Mouse (Mus musculus): ENCODE data around the gene Etv6. TPM values are rescaled to one million over a fixed set of nuclear protein-coding genes. Genes with fewer than 3 reads are reported as not detected.

Etv6 gene
- polyA plus RNA-seq, 1 experiment from 2014 or later: 10.4 TPM

DNA sequence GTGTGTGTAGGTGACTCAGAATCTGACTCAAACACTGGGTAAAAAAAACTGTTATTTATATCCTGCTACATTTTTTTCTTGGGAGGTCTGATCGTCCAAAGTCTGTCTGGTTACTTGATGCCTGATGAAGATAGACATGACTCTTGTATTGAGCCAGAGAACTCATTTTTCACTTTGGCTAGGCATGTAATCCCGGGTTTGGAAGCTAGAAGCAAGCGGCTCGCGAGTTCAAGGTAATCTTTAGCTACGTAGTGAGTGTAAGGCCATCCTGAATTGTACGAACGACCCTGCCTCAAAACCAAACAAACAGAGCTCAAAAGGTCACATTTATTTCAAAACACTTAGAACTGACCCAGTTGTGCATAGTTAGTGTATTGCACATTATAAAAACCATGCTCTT, 128.9 kb downstream of the Etv6 start:
- WGBS: 53% methylated on average over 8 of the region's 8 CpGs

DNA sequence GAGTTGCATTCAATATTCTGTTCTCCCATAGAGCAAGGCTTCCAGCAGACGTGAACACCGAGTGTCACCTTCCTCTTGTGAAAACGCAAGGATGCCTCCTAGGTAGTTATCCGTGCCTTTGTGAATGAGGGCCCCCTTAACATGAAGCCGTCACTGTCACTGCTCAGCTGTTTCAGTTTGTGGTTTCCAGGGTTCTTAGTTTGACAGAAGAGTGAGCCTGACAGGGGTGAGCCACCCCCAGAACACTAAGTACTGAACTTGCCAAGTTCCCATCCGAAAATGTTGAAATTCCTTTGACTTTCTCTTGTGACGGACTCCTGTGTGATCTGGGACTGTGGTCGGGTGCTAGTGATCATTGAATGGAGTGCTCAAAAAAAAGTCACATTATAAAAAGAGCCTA, 129.5 kb downstream of the Etv6 start:
- H3K4me2 ChIP-seq (ENCODE audit: low read depth, low read length): no peak overlapping the region
- 78% methylated on average over 8 of the region's 8 CpGs for WGBS
- no peak for ATAC-seq (ENCODE audit: insufficient read depth, low FRiP score)
- no peak overlapping the region for H3K27ac ChIP-seq (ENCODE audit: low read length)
- H3K27me3 ChIP-seq (ENCODE audit: control insufficient read depth, insufficient read depth, low read length): no peaks in the 10 kb centered on the region
- H3K9ac ChIP-seq (ENCODE audit: low read length): no peak overlapping the region
- no peaks in the 10 kb centered on the region for H3K9me3 ChIP-seq (replicated peaks; ENCODE audit: control insufficient read depth, low read length)
- peaks cover 11% of the 10 kb centered on the region for H3K4me1 ChIP-seq (ENCODE audit: control insufficient read depth, insufficient read depth, low read length)
- no peaks in the 10 kb centered on the region for H3K36me3 ChIP-seq (ENCODE audit: control insufficient read depth, insufficient read depth, low read length)
- H3K4me3 ChIP-seq (replicated peaks; ENCODE audit: low read length): no peak overlapping the region

More for the DNA sequence above, 128.9 kb downstream of the Etv6 start:
- no peak overlapping the region for H3K27ac ChIP-seq (ENCODE audit: low read length)
- no peak overlapping the region for H3K4me2 ChIP-seq (ENCODE audit: low read depth, low read length)
- H3K9me3 ChIP-seq (replicated peaks; ENCODE audit: control insufficient read depth, low read length): no peaks in the 10 kb centered on the region
- H3K9ac ChIP-seq (ENCODE audit: low read length): no peak overlapping the region
- H3K27me3 ChIP-seq (ENCODE audit: control insufficient read depth, insufficient read depth, low read length): no peaks in the 10 kb centered on the region
- H3K4me1 ChIP-seq (ENCODE audit: control insufficient read depth, insufficient read depth, low read length): peaks cover 11% of the 10 kb centered on the region
- no peaks in the 10 kb centered on the region for H3K36me3 ChIP-seq (ENCODE audit: control insufficient read depth, insufficient read depth, low read length)
- H3K4me3 ChIP-seq (replicated peaks; ENCODE audit: low read length): no peak overlapping the region
- no peak for ATAC-seq (ENCODE audit: insufficient read depth, low FRiP score)

DNA sequence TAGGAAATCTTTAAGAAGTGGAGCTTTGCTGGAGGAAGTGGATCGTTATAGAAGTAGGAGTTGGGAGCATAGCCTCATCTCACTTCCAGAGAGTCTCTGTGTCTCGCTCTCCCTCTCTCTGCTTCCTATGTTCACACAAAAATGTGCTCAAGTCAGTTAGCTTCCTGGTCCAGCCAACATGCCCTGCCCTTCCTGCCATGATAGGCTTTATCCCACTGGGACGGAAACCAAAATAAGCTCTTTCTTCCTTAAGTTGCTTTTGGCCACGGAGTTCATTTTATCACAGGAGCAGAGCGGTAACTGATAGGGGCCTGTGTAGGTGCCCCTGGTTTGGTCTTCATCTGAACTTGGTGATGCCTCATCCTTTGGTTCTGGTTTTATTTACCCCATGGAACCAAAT, 132.5 kb downstream of the Etv6 start:
- Histone ChIP-seq H3K9me3 (replicated peaks; ENCODE audit: control insufficient read depth, low read length) (no peaks in the 10 kb centered on the region), H3K4me1 (ENCODE audit: control insufficient read depth, insufficient read depth, low read length) (peaks cover 11% of the 10 kb centered on the region), H3K4me3 (replicated peaks; ENCODE audit: low read length) (no peak overlapping the region), H3K27ac (ENCODE audit: low read length) (no peak overlapping the region), H3K27me3 (ENCODE audit: control insufficient read depth, insufficient read depth, low read length) (no peaks in the 10 kb centered on the region), H3K36me3 (ENCODE audit: control insufficient read depth, insufficient read depth, low read length) (no peaks in the 10 kb centered on the region), H3K9ac (ENCODE audit: low read length) (no peak overlapping the region), H3K4me2 (ENCODE audit: low read depth, low read length) (no peak overlapping the region)
- ATAC-seq (ENCODE audit: insufficient read depth, low FRiP score): no peak
- WGBS: 72% methylated on average over 5 of the region's 5 CpGs

- Histone ChIP-seq H3K4me3 (replicated peaks; ENCODE audit: low read length) (no peak overlapping the region), H3K4me1 (ENCODE audit: control insufficient read depth, insufficient read depth, low read length) (peaks cover 11% of the 10 kb centered on the region), H3K4me2 (ENCODE audit: low read depth, low read length) (no peak overlapping the region), H3K9me3 (replicated peaks; ENCODE audit: control insufficient read depth, low read length) (no peaks in the 10 kb centered on the region), H3K9ac (ENCODE audit: low read length) (no peak overlapping the region), H3K27me3 (ENCODE audit: control insufficient read depth, insufficient read depth, low read length) (no peaks in the 10 kb centered on the region), H3K27ac (ENCODE audit: low read length) (no peak overlapping the region), H3K36me3 (ENCODE audit: control insufficient read depth, insufficient read depth, low read length) (no peaks in the 10 kb centered on the region)
- ATAC-seq (ENCODE audit: insufficient read depth, low FRiP score): no peak
- 76% methylated on average over 11 of the region's 11 CpGs for WGBS
These were observed 133.3 kb downstream of the Etv6 start for GRCm38 (mm10) chr6:134168799-134169198.

GRCm38 (mm10) chr6:134171235-134171634, 135.7 kb downstream of the Etv6 start:
- no peaks in the 10 kb centered on the region for H3K27me3 ChIP-seq (ENCODE audit: control insufficient read depth, insufficient read depth, low read length)
- H3K36me3 ChIP-seq (ENCODE audit: control insufficient read depth, insufficient read depth, low read length): no peaks in the 10 kb centered on the region
- no peak for ATAC-seq (ENCODE audit: insufficient read depth, low FRiP score)
- no peak overlapping the region for H3K4me3 ChIP-seq (replicated peaks; ENCODE audit: low read length)
- no peak overlapping the region for H3K4me2 ChIP-seq (ENCODE audit: low read depth, low read length)
- WGBS: 38% methylated on average over 1 of the region's 1 CpGs
- H3K9me3 ChIP-seq (replicated peaks; ENCODE audit: control insufficient read depth, low read length): no peaks in the 10 kb centered on the region
- H3K9ac ChIP-seq (ENCODE audit: low read length): no peak overlapping the region
- H3K27ac ChIP-seq (ENCODE audit: low read length): no peak overlapping the region
- peaks cover 14% of the 10 kb centered on the region for H3K4me1 ChIP-seq (ENCODE audit: control insufficient read depth, insufficient read depth, low read length)

DNA sequence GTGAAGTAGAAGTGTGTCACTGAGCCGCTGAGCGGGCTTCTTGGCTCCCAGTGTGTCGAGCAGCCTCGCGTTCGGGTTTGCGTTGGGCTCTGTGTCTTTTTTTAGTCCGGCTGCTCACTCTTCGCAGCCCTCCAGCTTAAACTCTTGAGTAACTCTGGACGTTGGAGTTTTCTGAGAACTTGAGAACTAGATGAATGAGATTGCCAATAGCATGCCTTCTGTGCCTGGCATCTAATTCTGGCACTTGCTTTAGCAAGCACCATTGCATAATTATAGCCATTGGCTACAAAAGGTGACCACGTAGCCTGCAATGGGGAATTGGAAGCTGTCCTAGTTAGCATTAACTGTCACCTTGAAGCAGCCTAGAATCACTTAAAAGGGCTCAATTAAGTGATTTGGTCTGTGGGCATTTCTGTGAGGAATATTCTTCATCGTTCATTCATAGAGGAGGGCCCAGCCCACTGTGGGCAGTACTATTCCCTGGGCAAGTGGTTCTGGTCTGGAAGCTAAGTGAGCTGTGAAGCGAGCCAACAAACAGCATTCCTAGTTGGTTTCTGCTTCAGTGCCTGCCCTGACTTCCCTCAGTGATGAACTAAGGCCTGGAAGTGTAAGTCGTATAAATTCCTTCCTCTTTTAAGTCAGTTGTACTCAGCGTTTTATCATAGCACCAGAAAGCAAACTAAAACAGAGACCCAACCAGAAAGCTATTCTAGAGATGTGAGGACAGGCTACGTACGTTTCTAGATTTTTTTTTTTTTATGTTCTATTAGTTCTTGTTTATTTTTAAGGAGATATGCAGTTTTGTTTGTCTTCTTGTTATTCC, 136.6 kb downstream of the Etv6 start:
- Histone ChIP-seq H3K27me3 (ENCODE audit: control insufficient read depth, insufficient read depth, low read length) (no peaks in the 10 kb centered on the region), H3K27ac (ENCODE audit: low read length) (no peak overlapping the region), H3K4me1 (ENCODE audit: control insufficient read depth, insufficient read depth, low read length) (peaks cover 8% of the 10 kb centered on the region), H3K36me3 (ENCODE audit: control insufficient read depth, insufficient read depth, low read length) (no peaks in the 10 kb centered on the region), H3K9me3 (replicated peaks; ENCODE audit: control insufficient read depth, low read length) (no peaks in the 10 kb centered on the region), H3K4me3 (replicated peaks; ENCODE audit: low read length) (no peak overlapping the region), H3K4me2 (ENCODE audit: low read depth, low read length) (no peak overlapping the region), H3K9ac (ENCODE audit: low read length) (no peak overlapping the region)
- WGBS: 86% methylated on average over 17 of the region's 17 CpGs
- no peak for ATAC-seq (ENCODE audit: insufficient read depth, low FRiP score)

- Histone ChIP-seq H3K4me1 (ENCODE audit: control insufficient read depth, insufficient read depth, low read length) (peaks cover 8% of the 10 kb centered on the region), H3K27ac (ENCODE audit: low read length) (no peak overlapping the region), H3K36me3 (ENCODE audit: control insufficient read depth, insufficient read depth, low read length) (no peaks in the 10 kb centered on the region), H3K9ac (ENCODE audit: low read length) (no peak overlapping the region), H3K4me2 (ENCODE audit: low read depth, low read length) (no peak overlapping the region), H3K27me3 (ENCODE audit: control insufficient read depth, insufficient read depth, low read length) (no peaks in the 10 kb centered on the region), H3K9me3 (replicated peaks; ENCODE audit: control insufficient read depth, low read length) (no peaks in the 10 kb centered on the region), H3K4me3 (replicated peaks; ENCODE audit: low read length) (no peak overlapping the region)
- no peak for ATAC-seq (ENCODE audit: insufficient read depth, low FRiP score)
- WGBS: 62% methylated on average over 6 of the region's 6 CpGs
These were observed 137.9 kb downstream of the Etv6 start for GRCm38 (mm10) chr6:134173439-134173838.

DNA sequence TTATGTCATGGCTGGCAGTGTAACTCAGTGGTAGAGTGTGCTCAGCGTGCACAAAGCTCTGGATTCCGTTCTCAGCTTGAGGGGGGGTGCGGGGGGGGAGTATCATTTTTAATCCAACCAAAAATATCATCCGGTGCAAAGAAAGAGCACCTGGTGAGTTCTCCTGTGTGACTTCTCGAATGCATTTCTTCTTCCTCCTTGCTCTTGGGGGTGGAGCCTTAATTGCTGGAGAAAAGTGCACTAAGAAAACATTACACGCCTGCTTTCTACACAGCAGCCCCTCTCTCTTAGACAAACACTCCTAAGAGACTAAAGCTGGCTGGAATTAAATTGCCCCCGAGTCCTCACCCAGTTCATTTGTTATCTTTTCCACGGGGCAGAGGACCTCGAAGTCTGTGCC, 139.6 kb downstream of the Etv6 start:
- Histone ChIP-seq H3K4me3 (replicated peaks; ENCODE audit: low read length) (no peak overlapping the region), H3K4me2 (ENCODE audit: low read depth, low read length) (peak overlapping the region; percentile 16), H3K4me1 (ENCODE audit: control insufficient read depth, insufficient read depth, low read length) (peaks cover 4% of the 10 kb centered on the region), H3K9me3 (replicated peaks; ENCODE audit: control insufficient read depth, low read length) (no peaks in the 10 kb centered on the region), H3K9ac (ENCODE audit: low read length) (no peak overlapping the region), H3K27me3 (ENCODE audit: control insufficient read depth, insufficient read depth, low read length) (no peaks in the 10 kb centered on the region), H3K36me3 (ENCODE audit: control insufficient read depth, insufficient read depth, low read length) (no peaks in the 10 kb centered on the region), H3K27ac (ENCODE audit: low read length) (peak overlapping the region; percentile 78)
- 30% methylated on average over 9 of the region's 9 CpGs for WGBS
- ATAC-seq (ENCODE audit: insufficient read depth, low FRiP score): peak; percentile 30; the same call in 1 of the 2 replicates

DNA sequence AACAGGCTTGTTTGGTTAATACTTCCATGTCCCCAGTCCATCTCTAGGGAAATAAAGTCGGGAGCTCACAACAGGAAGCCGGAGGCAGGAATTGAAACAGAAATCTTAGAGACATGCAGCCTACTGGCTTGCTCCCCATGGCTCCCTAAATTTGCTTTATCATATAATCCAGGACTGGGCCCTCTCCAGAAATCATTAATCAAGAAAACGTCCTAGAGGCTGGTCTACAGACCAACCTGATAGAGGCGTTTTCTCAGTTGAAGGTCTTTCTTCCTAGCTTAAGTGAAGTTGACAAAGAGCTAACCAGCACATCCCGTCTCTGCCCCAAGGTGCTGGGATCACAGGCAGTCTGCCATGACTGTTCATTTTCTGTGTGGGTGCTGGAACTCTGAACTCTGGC, 141.7 kb downstream of the Etv6 start:
- H3K4me3 ChIP-seq (replicated peaks; ENCODE audit: low read length): no peak overlapping the region
- ATAC-seq (ENCODE audit: insufficient read depth, low FRiP score): no peak
- no peak overlapping the region for H3K27ac ChIP-seq (ENCODE audit: low read length)
- peaks cover 4% of the 10 kb centered on the region for H3K4me1 ChIP-seq (ENCODE audit: control insufficient read depth, insufficient read depth, low read length)
- H3K4me2 ChIP-seq (ENCODE audit: low read depth, low read length): no peak overlapping the region
- H3K36me3 ChIP-seq (ENCODE audit: control insufficient read depth, insufficient read depth, low read length): no peaks in the 10 kb centered on the region
- H3K27me3 ChIP-seq (ENCODE audit: control insufficient read depth, insufficient read depth, low read length): no peaks in the 10 kb centered on the region
- WGBS: 64% methylated on average over 5 of the region's 5 CpGs
- H3K9me3 ChIP-seq (replicated peaks; ENCODE audit: control insufficient read depth, low read length): no peaks in the 10 kb centered on the region
- no peak overlapping the region for H3K9ac ChIP-seq (ENCODE audit: low read length)
